Mouse (Mus musculus) CH12.LX (cell line): ENCODE data around the gene Rbm18. TPM values are rescaled to one million over a fixed set of nuclear protein-coding genes. Genes with fewer than 3 reads are reported as not detected.

Experiments used
- DNase-seq: peaks from one replicate; pipeline ENCODE4 v3.0.0-alpha.2; 2013; ENCODE audit errors: extremely low read depth
- H3K27ac ChIP-seq: 2 replicates; pipeline ENCODE4 v1.5.1; 2012; ENCODE audit warnings: low read depth, mild to moderate bottlenecking, control low read depth, moderate library complexity; ENCODE audit not compliant: insufficient read depth
- H3K27me3 ChIP-seq: replicated peaks from 2 replicates; pipeline ENCODE3; 2012; ENCODE audit warnings: inconsistent platforms
- H3K36me3 ChIP-seq, 2 experiments: replicated peaks in 1 of 2; 2 replicates each; pipeline versions ENCODE3 to v1.6.1; 2012; ENCODE audit warnings: inconsistent platforms in 1 of 2, low read length in 1 of 2, mild to moderate bottlenecking in 1 of 2, mixed read lengths in 1 of 2, moderate library complexity in 1 of 2; ENCODE audit not compliant: control insufficient read depth in 1 of 2, insufficient read depth in 1 of 2
- H3K4me1 ChIP-seq, 2 experiments: 2 replicates each; pipeline ENCODE4 v1.6.1; 2012; ENCODE audit warnings: inconsistent platforms in 1 of 2, moderate library complexity in 1 of 2; ENCODE audit not compliant: insufficient read depth in 2 of 2, control insufficient read depth in 1 of 2
- H3K4me2 ChIP-seq: 2 replicates; pipeline ENCODE4 v1.6.1; 2012; ENCODE audit warnings: low read depth, mild to moderate bottlenecking, control low read depth; ENCODE audit not compliant: poor library complexity, insufficient read depth, severe bottlenecking
- H3K4me3 ChIP-seq, 3 experiments: fragments of 150-350 bp in 1 of 3; sonication (generic) in 1 of 3; replicated peaks in 1 of 3; 2 replicates each; pipeline versions ENCODE3 to v1.5.1; 2011 to 2012; ENCODE audit warnings: low read depth in 2 of 3, low read length in 2 of 3, mild to moderate bottlenecking in 2 of 3, moderate library complexity in 2 of 3, control low read depth in 1 of 3, improper control_type of control experiment in 1 of 3, inconsistent platforms in 1 of 3, mixed read lengths in 1 of 3; ENCODE audit not compliant: poor library complexity in 1 of 3
- H3K79me2 ChIP-seq: replicated peaks from 2 replicates; pipeline ENCODE4 v1.6.1; 2012; ENCODE audit warnings: mild to moderate bottlenecking, moderate library complexity; ENCODE audit not compliant: control insufficient read depth, poor library complexity, insufficient read depth, severe bottlenecking; ENCODE audit errors: extremely low read depth
- H3K9ac ChIP-seq: 2 replicates; pipeline ENCODE4 v1.6.1; 2012; ENCODE audit warnings: low read depth, mild to moderate bottlenecking, control low read depth, moderate library complexity; ENCODE audit not compliant: insufficient read depth
- H3K9me3 ChIP-seq: replicated peaks from 2 replicates; pipeline ENCODE3; 2012; ENCODE audit warnings: low read length, inconsistent platforms, mixed read lengths
- CHD1 ChIP-seq: IDR thresholded peaks from 2 replicates; pipeline ENCODE4 v1.6.1; 2012; ENCODE audit warnings: low read depth, low read length, improper control_type of control experiment, inconsistent platforms
- E2F4 ChIP-seq: IDR thresholded peaks from 2 replicates; pipeline ENCODE4 v1.6.1; 2011; ENCODE audit warnings: low read depth, low read length, improper control_type of control experiment; ENCODE audit not compliant: insufficient replicate concordance
- EP300 ChIP-seq: IDR thresholded peaks from 2 replicates; pipeline ENCODE4 v1.6.1; 2011; ENCODE audit warnings: low read length, improper control_type of control experiment
- ETS1 ChIP-seq: conservative IDR thresholded peaks from 2 replicates; pipeline ENCODE4 v1.6.1; 2012; ENCODE audit warnings: low read depth, mild to moderate bottlenecking, inconsistent platforms, low read length, improper control_type of control experiment, moderate library complexity
- GABPA ChIP-seq: IDR thresholded peaks from 2 replicates; pipeline ENCODE4 v1.6.1; 2012; ENCODE audit warnings: low read depth, low read length, improper control_type of control experiment, inconsistent platforms; ENCODE audit not compliant: insufficient replicate concordance
- JUN ChIP-seq: IDR thresholded peaks from 2 replicates; pipeline ENCODE4 v1.6.1; 2011; ENCODE audit warnings: low read depth, mild to moderate bottlenecking, low read length, improper control_type of control experiment, moderate library complexity; ENCODE audit not compliant: insufficient read depth
- JUND ChIP-seq: conservative IDR thresholded peaks from 2 replicates; pipeline ENCODE4 v1.6.1; 2011; ENCODE audit warnings: low read depth, low read length, improper control_type of control experiment
- KAT2A ChIP-seq: IDR thresholded peaks from 2 replicates; pipeline ENCODE4 v1.6.1; 2012; ENCODE audit warnings: low read length, improper control_type of control experiment, inconsistent platforms; ENCODE audit not compliant: insufficient replicate concordance
- MAZ ChIP-seq: IDR thresholded peaks from 2 replicates; pipeline ENCODE4 v1.6.1; 2012; ENCODE audit warnings: low read depth, mild to moderate bottlenecking, inconsistent platforms, low read length, improper control_type of control experiment, moderate library complexity
- MEF2A ChIP-seq: IDR thresholded peaks from 2 replicates; pipeline ENCODE4 v1.6.1; 2014; ENCODE audit warnings: low read depth, mild to moderate bottlenecking, inconsistent platforms, low read length, improper control_type of control experiment, borderline replicate concordance
- MXI1 ChIP-seq: IDR thresholded peaks from 2 replicates; pipeline ENCODE4 v1.6.1; 2011; ENCODE audit warnings: mild to moderate bottlenecking, low read depth, low read length, improper control_type of control experiment
- MYC ChIP-seq: IDR thresholded peaks from 2 replicates; pipeline ENCODE4 v1.6.1; 2011; ENCODE audit warnings: low read depth, mild to moderate bottlenecking, improper control_type of control experiment, low read length
- NELFE ChIP-seq: IDR thresholded peaks from 2 replicates; pipeline ENCODE4 v1.6.1; 2011; ENCODE audit warnings: low read depth, low read length, improper control_type of control experiment
- POLR2AphosphoS2 ChIP-seq: IDR thresholded peaks from 2 replicates; pipeline ENCODE4 v1.6.1; 2011; ENCODE audit warnings: low read depth, low read length, improper control_type of control experiment
- RAD21 ChIP-seq: IDR thresholded peaks from 2 replicates; pipeline ENCODE4 v1.6.1; 2011; ENCODE audit warnings: low read depth, mild to moderate bottlenecking, low read length, improper control_type of control experiment, moderate library complexity
- SIN3A ChIP-seq: IDR thresholded peaks from 2 replicates; pipeline ENCODE4 v1.6.1; 2012; ENCODE audit warnings: low read length, improper control_type of control experiment, inconsistent platforms
- SMC3 ChIP-seq: IDR thresholded peaks from 2 replicates; pipeline ENCODE4 v1.6.1; 2011; ENCODE audit warnings: low read depth, low read length, improper control_type of control experiment
- TBP ChIP-seq: conservative IDR thresholded peaks from 2 replicates; pipeline ENCODE4 v1.6.1; 2011; ENCODE audit warnings: low read depth, low read length, improper control_type of control experiment
- TCF12 ChIP-seq: IDR thresholded peaks from 2 replicates; pipeline ENCODE4 v1.6.1; 2014; ENCODE audit warnings: low read depth, mild to moderate bottlenecking, inconsistent platforms, low read length, improper control_type of control experiment
- UBTF ChIP-seq: IDR thresholded peaks from 2 replicates; pipeline ENCODE4 v1.6.1; 2012; ENCODE audit warnings: low read depth, mild to moderate bottlenecking, inconsistent platforms, low read length, improper control_type of control experiment, moderate library complexity
- USF1 ChIP-seq: IDR thresholded peaks from 2 replicates; pipeline ENCODE4 v1.6.1; 2014; ENCODE audit warnings: low read depth, mild to moderate bottlenecking, inconsistent platforms, low read length, improper control_type of control experiment
- ZC3H11A ChIP-seq: IDR thresholded peaks from 2 replicates; pipeline ENCODE4 v1.6.1; 2012; ENCODE audit warnings: low read depth, mild to moderate bottlenecking, inconsistent platforms, low read length, improper control_type of control experiment
- ZKSCAN1 ChIP-seq: IDR thresholded peaks from 2 replicates; pipeline ENCODE4 v1.6.1; 2012; ENCODE audit warnings: low read depth, inconsistent platforms, low read length, improper control_type of control experiment, borderline replicate concordance
- ZMIZ1 ChIP-seq: IDR thresholded peaks from 2 replicates; pipeline ENCODE4 v1.6.1; 2012; ENCODE audit warnings: low read depth, mild to moderate bottlenecking, inconsistent platforms, low read length, improper control_type of control experiment
- dilution Hi-C: fragments of 300-500 bp; cut with MboI; formaldehyde crosslinking; loops from 2 replicates; pipeline ENCODE4 v1.14.3; 2020; ENCODE audit warnings: low sequenced_read_pairs; ENCODE audit not compliant: extremely low pct_unique_long_range_greater_than_20kb, extremely low pct_ligation_motif_present
- in situ Hi-C: fragments of 300-500 bp; cut with MboI; formaldehyde crosslinking; loops from 3 replicates; pipeline ENCODE4 v1.14.3; 2019; ENCODE audit warnings: low sequenced_read_pairs, low pct_ligation_motif_present, low pct_unique_long_range_greater_than_20kb, mixed read lengths
- polyA plus RNA-seq: library from polyadenylated mRNA; unstranded; fragments of >175 nt; gene quantifications from 2 replicates; pipeline ENCODE4 v1.2.1, GENCODE M21; 2012; ENCODE audit warnings: low read depth; ENCODE audit not compliant: insufficient read length
- total RNA-seq, 2 experiments: library from RNA; depleted of rRNA; stranded (reverse); fragments of 300-350 nt in 1 of 2; fragments of >200 nt in 1 of 2; gene quantifications; 2 replicates each; pipeline ENCODE4 v1.2.3; 2012 to 2014

Gene Rbm18
- total and polyA plus RNA-seq, 3 experiments = 12.4 to 26.3 (median 14.9) TPM

GRCm38 (mm10) chr2:36169176-36169575, 32.6 kb upstream of the Rbm18 start:
- H3K4me3 ChIP-seq = no peak overlapping the region
- H3K9ac ChIP-seq = no peak overlapping the region
- H3K4me2 ChIP-seq = no peak overlapping the region
- H3K4me1 ChIP-seq = no peaks in the 10 kb centered on the region
- H3K36me3 ChIP-seq = peaks cover 10 to 77% of the 10 kb centered on the region in 2 experiments
- DNase-seq = no peak
- H3K27ac ChIP-seq = no peak overlapping the region
- no peaks in the 10 kb centered on the region for H3K27me3 ChIP-seq
- no peaks in the 10 kb centered on the region for H3K9me3 ChIP-seq
- no peak for TF ChIP-seq SMC3
- no peak for TF ChIP-seq KAT2A
- dilution Hi-C loops (no loop called here), in situ Hi-C loops (no loop called here)
- no peaks in the 10 kb centered on the region for H3K79me2 ChIP-seq

DNA sequence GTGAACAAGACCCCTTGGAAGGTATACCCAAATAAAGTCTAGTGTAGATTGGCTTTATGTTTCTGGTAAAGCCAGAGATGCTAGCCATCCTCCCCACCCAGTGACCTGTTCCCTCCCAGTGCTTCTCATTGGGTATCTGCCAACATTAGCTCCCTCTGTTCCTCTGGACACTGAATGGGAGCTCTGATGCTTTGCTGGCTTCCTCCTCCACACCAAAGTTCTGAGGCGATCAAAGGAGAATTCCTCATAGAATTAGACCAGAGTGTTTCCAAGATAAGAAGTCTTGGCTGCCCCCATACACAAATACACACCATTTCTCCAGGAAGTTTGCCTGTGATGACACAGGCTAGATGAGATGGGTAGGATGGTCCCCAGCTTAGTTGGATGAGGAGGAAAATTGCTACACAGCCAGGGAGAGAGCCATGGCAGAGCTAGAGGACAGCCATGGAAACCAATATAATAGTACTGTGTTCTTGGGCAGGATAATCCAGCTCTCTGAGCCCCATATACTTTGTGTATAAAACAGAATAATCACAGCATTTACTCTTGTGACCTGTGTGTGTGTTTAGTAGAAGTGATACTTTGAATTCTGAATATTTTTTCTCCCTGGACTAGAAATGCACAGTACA, 31.5 kb upstream of the Rbm18 start:
- Histone ChIP-seq H3K4me2 (no peak overlapping the region), H3K36me3 (peaks cover 10 to 76% of the 10 kb centered on the region in 2 experiments), H3K9ac (no peak overlapping the region), H3K4me1 (no peaks in the 10 kb centered on the region), H3K27me3 (no peaks in the 10 kb centered on the region), H3K4me3 (no peak overlapping the region), H3K27ac (no peak overlapping the region), H3K79me2 (no peaks in the 10 kb centered on the region), H3K9me3 (no peaks in the 10 kb centered on the region)
- TF ChIP-seq TCF12 (no peak), MAZ (no peak), CHD1 (no peak), EP300 (no peak), NELFE (no peak), USF1 (no peak), GABPA (no peak), RAD21 (no peak), MEF2A (no peak), SIN3A (no peak), ZMIZ1 (no peak)
- dilution Hi-C loops (no loop called here), in situ Hi-C loops (no loop called here)
- DNase-seq = no peak

DNA sequence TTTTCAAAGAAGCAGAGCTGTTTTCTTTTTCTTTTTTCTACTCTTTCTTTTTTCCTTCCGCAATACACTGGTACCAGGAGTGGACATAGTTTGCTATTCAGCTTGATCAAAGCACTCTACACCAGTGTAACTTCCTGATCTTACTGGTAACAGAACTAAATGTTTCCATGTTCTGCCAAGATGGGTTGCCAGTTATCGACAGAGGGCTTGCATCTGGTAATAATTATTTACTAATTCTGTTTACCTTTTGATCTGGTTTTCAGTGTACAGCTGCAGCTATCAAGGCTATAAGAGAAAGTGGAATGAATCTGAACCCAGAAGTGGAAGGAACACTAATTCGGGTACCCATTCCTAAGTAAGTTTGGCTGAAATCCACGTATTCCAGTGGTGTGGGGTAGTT, 22.8 kb upstream of the Rbm18 start:
- TF ChIP-seq SMC3 (no peak), ZC3H11A (no peak), MEF2A (no peak), POLR2AphosphoS2 (no peak), CHD1 (no peak), JUND (no peak), EP300 (no peak), ZMIZ1 (no peak), ZKSCAN1 (no peak), TBP (no peak), MXI1 (no peak), ETS1 (no peak), UBTF (no peak), E2F4 (no peak), JUN (no peak), MYC (no peak)

More for the DNA sequence above, 22.8 kb upstream of the Rbm18 start:
- Histone ChIP-seq H3K4me1 (peaks cover 0 to 5% of the 10 kb centered on the region in 2 experiments; a peak in 1 of 4 replicates), H3K36me3 (peaks cover 29 to 83% of the 10 kb centered on the region in 2 experiments), H3K27ac (no peak overlapping the region), H3K27me3 (no peaks in the 10 kb centered on the region), H3K4me2 (no peak overlapping the region), H3K4me3 (no peak overlapping the region), H3K9ac (no peak overlapping the region), H3K9me3 (no peaks in the 10 kb centered on the region), H3K79me2 (no peaks in the 10 kb centered on the region)
- no peak for DNase-seq
- dilution Hi-C loops (no loop called here), in situ Hi-C loops (no loop called here)
